Mouse (Mus musculus) frontal cortex, postnatal 10 days (tissue): ENCODE results near the gene Gpr146.
"Not testable (repeated sequence)": the region's sequence is repeated elsewhere in the genome, so short reads cannot be mapped to it uniquely, and the experiment has no call there.

Source experiments
- DNase-seq, 2 experiments: peaks; one replicate each; pipeline ENCODE4 v3.0.0; 2022; ENCODE audit warnings: low spot score in 2 of 2, mixed read lengths in 1 of 2

The Gpr146 gene

DNA sequence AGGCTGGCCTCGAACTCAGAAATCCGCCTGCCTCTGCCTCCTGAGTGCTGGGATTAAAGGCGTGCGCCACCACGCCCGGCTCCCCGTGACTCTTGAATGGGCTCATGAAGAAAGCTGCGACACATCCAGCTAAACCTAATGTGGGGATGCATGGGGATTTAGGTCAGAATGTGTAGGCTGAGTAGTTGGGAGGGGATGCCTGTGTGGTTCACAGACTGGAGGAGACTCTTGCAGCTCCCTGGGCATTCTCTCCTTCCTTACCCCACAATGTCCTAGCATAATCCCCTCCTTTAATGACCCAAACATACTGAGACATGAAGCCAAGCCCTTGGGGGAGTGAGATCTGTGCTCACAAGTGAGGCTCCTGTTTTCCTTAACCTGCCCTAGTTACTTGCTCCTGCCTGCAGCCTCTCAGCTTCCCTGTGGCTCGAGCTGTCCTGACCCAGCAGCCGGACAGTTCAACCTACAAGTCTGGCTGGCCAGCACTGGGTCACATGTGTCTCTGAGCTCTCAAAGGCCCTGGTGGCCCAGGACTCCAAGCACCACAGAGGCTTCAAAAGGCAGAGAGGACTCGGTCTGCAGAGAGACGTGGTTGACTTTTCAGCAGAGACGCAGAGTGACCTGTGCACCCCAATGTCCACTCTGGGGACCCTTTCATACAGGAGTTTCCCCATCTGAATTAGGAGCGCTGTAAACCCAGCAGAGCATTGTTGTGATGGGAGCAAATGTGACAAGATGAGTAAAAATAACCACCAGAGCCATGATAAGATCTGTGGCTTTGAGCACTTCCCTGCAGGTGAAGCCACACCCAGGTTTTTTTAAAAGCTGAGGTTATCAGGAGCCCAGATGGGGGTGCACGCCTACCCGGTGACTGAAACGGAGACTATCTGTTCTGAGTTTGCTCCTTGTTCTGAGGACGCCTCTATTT lies 4.4 kb downstream of the Gpr146 start:
- no peak for DNase-seq

DNA sequence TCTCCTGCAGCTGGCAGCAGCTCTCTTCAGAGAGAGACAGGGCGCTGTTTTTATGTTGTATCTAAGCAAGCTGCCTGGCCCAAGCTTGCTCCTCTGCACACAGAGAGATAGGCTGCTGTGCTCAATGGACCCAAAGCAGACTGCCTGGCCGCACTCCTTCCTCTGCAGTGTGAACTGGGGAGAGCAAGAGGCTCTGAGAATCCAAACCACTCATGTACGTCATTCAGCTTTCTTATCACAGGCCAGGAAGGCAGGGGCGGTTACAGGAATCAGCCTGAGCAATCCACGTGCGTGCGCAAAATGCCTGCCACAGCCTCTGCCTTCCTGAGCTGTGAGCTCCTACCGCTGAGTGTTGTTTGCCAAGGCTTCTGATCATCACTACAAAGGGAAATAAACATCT lies 5.3 kb downstream of the Gpr146 start:
- DNase-seq: no peak

DNA sequence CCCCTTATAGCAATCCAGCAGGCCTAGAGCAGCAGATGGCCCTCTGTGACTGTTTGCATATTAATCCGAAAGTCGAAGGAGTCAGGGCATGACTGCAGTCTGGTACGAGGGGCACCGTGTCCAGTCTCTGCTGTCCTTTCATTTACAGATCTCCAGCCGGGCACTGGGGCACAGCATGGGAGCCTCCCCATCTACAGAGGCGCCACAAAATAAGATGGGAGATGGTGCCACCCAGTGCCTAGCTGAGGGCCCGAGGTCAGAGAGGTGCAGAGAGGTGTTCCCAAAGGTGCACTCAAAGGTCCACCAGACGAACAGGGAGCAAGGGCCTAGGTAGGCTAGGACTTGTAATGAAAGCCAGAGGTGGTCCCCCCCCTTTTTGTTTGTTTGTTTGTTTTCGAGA lies 5.7 kb downstream of the Gpr146 start:
- no peak for DNase-seq

DNA sequence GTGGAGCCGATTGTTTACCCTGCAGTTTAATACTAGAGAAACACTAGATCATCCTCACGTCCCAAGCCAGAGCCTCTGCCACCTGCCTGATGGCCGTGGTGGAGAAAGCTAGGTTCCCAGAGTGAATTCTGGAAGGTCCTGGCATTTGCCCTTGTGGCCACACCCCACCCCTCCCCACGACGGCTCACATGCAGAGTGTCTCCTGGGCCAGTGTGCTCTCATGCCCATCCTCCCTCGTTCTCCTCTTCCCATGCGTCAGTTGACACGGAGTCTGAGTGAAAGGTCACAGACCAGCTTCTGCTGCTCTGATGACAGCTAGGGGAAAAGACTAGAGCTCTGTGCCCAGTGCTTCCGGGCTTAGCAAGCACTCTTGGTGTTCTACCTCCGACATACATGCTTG lies 7.0 kb downstream of the Gpr146 start:
- DNase-seq: no peak

DNA sequence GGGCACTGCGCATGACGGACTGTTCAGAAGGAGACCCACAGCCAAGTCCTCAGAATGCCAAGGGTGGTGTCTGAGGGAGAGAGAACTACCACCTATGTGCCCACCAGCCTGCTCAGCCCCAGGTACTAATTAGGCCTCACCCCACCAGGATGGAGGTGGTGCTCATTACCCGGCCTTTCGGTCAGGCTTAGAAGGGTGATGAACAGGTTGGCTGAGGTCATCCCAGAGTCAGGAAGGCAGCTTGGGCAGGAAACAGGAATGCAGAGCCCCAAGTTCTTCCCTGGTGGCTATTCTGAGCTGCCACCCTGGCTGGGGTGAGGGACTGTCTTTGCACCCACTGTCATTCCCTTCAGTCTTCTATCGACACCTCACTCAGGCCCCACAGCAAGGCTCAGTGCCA lies 8.6 kb downstream of the Gpr146 start:
- DNase-seq: no peak

DNA sequence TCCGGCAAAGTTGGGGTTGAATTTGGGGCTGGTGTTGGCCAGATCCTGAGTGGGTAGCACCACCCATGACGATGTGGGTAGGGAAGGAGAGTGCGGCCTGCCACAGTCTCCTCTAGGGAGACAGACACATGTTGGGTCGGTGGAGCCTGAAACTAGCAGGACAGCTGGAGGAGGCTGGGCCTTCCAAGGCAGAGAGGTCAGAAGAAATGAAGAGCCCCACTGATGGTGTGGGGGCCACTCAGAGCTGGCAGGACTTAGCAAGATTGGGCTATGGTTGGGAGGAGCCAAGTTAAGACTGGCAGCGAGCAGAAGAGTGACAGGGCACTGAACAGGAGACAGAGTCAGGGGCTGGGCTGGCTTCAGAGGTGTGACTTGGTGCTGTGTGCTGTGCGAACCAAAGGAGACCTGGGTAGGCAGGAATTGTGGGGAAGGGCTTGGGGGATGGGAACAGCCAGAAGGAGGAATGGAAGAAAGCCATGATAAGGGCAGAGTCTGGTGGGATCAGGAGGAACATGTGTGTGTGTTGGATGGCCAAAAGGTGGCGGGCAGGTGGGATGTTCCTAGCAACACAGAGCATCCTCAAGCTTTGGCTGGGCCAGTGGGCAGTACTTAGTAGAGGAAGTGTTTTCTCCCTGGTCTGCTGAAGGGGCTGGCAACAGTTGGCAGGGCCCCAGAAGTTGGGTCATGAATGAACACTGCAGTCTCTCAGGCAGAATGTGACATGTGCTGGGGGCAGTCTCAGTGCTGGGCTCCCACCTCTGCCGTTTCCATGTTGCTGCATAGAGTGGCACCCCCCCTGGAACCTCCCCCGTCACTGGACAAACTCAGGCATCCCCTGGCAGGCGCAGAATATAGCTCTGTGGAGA lies 10.1 kb downstream of the Gpr146 start:
- no peak for DNase-seq

DNA sequence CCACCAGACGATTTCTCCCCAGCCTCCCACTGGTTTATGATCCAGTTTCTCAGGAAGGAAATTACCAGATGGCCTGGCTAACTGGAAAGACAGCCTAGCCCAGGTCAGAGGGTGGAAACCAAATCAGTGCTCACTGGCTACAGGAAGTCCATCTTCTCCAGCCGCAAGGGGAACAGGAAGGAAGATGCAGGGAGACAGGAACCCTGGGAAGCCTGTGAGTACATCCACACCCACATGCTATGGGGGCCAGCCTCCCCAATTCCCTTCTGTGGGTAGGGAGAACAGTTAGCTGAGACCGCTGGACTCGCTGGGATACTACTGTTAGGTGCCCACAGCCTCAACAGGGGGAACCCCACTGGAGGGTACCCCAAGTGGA lies 10.7 kb downstream of the Gpr146 start:
- no peak for DNase-seq

DNA sequence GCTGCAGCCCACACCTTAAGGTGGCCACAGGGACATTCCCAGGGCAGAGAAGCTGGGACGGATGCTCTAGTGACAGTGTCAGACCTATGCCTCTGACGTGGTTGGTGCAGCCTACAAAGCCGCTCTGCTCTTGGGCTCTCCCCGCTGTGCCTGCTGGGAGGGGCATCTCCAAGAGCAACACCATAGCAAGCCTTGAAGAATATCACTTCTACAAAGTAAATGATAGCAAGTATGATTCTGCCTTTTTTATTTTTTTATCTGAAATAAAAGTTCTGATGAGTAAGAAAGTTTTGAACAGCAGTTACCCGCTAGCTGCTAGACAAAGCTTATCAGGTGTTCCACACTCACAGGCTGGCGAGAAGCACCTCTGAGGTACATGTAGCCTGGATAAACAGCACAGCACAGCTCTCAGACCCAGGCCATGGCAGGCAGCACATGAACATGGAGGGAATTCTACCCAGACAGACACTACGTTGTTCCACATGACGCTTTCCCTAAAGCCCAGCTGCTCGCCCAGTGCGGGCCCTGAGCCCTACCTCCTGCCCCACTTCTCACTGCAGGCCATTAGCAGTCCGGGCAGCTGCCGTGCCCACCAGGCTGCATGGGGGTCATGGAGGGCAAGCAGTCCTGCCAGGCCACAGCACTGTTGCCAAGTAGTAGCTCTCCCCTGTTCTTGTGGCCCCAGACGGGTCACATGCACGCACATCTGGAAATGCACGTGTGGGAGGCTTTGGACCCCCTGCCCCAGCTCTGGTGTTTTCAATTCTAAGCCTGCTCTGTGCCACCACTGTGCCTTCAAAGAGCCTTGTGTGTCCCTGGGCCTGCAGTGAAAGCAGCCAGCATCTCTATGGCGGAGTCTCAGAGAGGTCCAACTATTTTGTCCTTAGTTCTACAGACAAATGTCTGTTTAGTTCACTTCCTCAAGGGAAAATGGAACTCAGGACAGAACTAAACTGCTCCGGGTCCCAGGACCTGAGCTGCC lies 11.5 kb downstream of the Gpr146 start:
- peak; percentile 60 to 73 for DNase-seq

DNA sequence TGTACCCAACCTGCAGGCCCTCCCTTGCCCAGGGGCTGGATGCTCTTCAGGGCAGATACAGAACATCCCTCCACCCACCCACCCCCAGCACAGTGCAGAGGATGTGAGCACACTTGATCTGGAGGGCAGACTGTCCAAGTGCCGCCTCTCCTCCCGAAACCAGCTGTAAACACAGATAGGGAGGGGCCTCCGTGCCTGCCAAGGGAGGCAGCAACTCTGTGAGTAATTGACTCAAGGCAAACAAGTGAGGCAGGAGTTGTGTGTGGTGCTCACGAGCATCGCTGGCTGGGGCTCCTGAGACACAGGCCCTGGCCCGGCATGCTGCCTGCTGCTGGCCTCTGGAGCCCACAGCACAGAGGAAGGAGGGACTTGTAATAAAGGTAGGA lies 12.2 kb downstream of the Gpr146 start:
- peak; percentile 43 to 59 for DNase-seq

DNA sequence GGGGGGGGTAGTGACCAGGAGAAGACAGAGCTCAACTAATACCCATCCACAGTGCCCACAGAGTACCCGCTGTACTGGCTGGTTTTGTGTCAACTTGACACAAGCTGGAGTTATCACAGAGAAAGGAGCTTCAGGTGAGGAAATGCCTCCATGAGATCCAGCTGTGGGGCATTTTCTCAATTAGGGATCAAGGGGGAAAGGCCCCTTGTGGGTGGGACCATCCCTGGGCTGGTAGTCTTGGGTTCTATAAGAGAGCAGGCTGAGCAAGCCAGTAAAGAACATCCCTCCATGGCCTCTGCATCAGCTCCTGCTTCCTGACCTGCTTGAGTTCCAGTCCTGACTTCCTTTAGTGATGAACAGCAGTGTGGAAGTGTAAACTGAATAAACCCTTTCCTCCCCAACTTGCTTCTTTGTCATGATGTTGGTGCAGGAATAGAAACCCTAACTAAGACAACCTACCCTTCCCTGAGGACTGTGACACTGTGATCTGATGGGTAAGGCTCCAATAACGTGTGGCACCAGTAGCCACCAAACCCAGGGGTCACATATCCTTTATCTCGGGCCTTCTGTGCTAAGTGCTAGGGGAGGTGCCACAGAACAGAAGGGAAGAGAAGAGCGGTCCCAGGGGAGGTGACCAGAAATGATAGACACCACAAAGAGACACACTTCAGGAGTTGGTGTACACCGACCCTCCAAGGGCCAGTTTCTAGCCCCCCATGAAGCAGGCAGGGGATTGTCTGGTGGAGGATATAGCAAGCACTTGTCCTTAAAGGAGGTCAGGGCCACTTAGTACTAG lies 13.0 kb downstream of the Gpr146 start:
- DNase-seq: not testable (repeated sequence)

DNA sequence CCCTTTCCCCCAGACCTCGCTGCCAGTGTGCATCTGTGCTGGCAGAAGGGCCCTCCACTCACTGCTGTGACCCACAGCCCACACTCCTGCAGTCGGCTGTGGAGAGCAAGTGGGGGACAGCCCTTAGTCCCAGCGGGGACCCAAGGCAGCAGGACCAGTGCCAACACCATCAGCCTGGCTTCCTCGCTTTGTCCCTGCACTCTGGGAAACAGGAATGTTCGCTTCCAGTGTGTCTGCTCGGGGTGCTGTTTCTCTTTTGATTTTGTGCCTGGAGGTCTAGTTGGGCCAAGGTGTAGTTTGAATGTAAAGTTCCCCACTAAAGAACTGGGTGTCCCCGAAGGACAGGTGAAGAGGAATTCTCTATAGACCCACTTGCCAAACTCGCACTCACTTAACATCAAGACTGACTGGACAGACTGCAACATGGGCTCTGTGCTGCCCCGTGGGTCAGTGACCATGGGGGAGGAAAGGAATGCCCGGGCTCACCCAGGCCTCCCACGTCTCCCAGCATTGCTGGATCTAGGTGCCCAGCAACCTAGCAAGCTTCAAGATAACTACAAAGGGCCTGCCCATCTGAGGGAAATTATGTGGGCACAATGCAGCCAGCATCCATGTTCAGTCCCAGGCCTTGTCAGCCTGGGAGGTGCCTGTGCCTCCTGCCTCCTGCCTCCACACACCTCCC lies 14.0 kb downstream of the Gpr146 start:
- no peak for DNase-seq

DNA sequence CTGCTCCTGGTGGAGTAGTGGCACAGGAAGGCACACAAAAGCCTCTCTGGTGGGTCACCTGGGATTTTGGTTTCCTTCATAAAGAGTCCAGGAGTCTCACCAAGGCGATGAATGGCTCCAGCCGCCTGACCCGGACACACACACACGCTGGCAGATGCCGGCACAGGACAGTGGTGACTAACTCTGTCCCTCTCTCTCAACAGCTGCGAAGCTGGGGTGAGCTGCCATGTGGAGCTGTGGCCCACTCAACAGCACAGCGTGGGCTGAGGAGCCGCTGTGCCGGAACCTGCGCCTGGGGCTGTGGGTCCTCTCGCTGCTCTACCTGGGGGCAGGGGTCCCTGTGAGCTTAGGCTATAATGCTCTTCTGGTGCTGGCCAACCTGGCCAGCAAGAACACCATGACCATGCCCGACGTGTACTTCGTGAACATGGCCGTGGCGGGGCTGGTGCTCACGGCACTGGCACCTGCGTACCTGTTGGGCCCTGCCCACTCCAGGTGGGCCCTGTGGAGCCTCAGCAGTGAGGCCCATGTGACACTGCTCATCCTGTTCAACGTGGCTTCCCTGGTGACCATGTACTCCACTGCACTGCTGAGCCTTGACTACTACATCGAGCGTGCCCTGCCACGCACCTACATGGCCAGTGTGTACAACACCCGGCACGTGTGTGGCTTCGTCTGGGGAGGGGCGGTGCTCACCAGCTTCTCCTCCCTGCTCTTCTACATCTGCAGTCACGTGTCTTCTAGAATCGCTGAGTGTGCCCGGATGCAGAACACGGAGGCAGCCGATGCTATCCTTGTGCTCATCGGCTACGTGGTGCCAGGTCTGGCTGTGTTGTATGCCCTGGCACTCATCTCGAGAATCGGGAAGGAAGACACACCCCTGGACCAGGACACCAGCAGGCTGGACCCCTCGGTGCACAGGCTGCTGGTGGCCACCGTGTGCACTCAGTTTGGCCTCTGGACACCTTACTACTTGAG lies 15.0 kb downstream of the Gpr146 start:
- no peak for DNase-seq

DNA sequence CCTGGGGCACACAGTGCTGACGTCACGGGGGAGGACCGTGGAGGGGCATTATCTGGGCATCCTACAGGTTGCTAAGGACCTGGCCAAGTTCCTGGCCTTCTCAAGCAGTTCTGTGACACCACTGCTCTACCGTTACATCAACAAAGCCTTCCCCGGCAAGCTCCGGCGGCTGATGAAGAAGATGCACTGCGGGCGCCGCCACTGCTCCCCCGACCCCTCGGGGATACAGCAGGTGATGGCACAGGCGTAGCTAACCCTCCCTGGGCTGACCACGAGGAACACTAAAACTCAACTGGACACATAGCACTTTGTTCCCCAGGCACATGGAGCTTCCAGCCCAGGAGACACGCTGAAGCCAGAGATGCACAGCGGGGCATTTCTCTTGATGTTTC lies 15.7 kb downstream of the Gpr146 start:
- no peak for DNase-seq

DNA sequence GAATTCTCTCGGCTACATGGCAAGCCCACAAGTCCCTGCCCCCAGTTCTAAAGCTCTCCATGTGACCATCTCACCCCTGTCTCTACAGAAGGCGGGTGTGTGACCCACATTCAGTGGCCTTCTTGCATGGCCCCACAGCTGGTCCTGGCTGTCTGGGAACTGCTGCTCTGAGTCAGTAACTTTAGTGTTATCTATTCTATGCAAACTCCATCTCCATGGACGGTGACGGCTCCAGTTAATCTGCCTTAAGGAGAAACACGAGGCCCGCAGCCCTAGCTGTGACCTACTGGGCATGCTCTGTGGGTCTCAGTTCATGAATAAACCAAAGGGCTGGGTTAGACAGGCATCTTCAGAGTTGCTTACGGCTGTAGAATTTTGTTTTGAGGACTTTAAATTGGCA lies 16.9 kb downstream of the Gpr146 start:
- DNase-seq: no peak

DNA sequence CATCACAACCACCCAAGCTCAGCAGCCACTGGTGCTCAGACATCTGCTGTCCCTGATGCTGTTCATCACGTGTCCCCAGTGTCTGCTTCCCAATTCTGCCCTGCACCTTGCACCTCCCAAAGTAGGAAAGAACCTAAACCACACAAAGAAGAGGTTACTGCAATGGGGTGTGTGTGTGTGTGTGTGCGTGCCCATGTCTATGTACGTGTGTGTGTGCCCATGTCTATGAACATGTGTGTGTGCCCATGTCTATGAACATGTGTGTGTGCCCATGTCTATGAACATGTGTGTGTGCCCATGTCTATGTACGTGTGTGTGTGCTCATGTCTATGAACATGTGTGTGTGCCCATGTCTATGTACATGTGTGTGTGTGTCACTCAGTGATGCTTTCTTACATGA lies 18.0 kb downstream of the Gpr146 start:
- no peak for DNase-seq

DNA sequence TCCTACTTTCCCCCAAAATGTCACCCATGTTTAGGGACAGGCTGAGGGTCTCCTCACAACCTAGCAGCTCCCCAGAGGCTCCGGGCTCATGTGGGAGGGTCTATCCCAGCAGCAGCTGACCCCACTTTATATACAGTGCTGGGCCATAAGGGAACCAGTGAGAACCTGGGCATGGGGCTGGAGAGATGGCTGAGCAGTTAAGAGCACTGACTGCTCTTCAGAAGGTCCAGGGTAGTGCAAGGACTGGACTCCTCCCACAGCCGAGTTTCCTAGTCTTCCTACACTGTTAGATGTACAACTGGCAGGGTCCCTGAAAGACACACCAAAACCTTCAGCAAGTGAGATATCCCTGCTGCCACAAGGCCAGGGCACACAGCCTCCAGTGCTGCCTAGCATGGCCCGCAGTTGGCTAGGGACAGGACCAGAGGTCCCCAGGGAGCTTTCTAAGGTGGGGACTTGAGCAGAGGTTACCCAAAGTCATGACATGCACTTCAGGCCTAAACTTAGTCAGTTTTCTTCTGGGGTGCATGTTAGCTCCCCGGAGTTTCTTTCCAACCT lies 19.9 kb downstream of the Gpr146 start:
- DNase-seq: no peak

DNA sequence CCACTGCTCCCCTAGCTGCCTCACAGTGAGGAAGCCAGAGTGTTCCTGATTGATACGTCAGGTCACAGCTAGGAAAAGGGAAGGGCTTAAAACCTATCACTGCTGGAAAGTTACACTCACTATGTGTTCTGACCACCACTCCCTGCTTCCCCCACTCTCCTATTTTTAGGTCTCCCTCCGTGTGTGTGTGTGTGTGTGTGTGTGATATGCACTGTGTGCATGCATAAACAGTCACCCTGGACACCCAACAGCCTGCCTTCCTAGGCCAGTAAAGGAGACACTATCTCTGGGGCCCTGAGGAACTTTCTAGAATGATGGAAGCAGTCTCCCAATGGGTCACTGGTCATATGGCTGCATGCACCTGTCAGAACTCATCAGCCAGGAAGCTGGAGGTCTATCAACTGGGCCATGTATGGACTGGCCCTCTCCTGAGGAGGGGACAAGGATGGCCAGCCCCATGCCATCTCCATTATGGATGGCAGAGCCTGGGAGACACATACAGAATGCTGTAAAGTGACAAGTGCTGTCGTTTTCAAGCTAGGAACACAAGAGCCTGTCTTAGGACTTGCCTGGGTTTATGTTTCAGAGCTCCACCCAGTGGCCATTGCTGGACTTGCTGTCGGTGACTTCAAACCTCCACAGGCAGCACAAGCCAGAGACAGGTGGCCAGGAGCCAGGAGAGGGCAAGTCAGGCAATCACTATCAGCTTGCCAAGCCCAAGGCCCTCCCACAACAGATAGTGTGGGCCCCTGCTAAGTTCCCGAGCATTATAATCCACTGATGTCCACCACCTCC lies 20.7 kb downstream of the Gpr146 start:
- DNase-seq: peak; percentile 87

DNA sequence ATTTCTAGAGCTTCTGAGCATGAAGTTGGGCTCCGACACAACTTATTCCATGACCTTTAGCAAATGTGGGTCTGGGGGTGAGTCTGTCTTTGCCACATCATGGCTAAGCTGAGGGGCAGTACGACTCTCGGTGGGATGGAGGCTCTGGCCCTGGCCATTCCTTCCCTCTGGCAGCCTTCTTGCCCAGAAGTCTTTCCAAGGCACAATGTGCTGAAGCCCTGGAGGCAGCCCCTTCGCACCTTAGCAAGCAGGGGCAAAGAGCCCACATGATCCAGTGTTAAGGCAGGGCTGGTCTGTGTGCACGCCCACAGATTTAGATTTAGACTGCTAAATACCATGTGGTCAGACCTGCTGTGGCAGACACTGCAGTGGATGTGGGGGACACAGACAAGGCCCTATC lies 21.3 kb downstream of the Gpr146 start:
- DNase-seq: no peak
